Mouse (Mus musculus) hindbrain, embryonic 13.5 days (tissue): ENCODE data around the gene Ssr4. TPM values are rescaled to one million over a fixed set of nuclear protein-coding genes. Genes with fewer than 3 reads are reported as not detected.
"Not testable (repeated sequence)": the region's sequence is repeated elsewhere in the genome, so short reads cannot be mapped to it uniquely, and the experiment has no call there.

Experiments
- ATAC-seq: fragments of 200-750 bp; cut with Nextera tagmentation; 2 replicates; pipeline ENCODE4 v1.8.0; 2017; ENCODE audit warnings: moderate TSS enrichment; ENCODE audit not compliant: low FRiP score
- H3K27ac ChIP-seq: fragments of 300-500 bp; sonication (generic); 2 replicates; pipeline ENCODE4 v1.5.1; 2015; ENCODE audit warnings: inconsistent platforms, mild to moderate bottlenecking, moderate library complexity
- H3K27me3 ChIP-seq: fragments of 300-500 bp; sonication (generic); 2 replicates; pipeline ENCODE4 v1.6.1; 2015; ENCODE audit warnings: mild to moderate bottlenecking, inconsistent platforms
- H3K36me3 ChIP-seq: fragments of 300-500 bp; sonication (generic); 2 replicates; pipeline ENCODE4 v1.6.1; 2015; ENCODE audit warnings: mild to moderate bottlenecking, inconsistent platforms
- H3K4me1 ChIP-seq: fragments of 300-500 bp; sonication (generic); replicated peaks from 2 replicates; pipeline ENCODE4 v1.6.1; 2015; ENCODE audit warnings: inconsistent platforms
- H3K4me2 ChIP-seq: fragments of 300-500 bp; sonication (generic); 2 replicates; pipeline ENCODE4 v1.6.1; 2015; ENCODE audit warnings: inconsistent platforms, mild to moderate bottlenecking, moderate library complexity
- H3K4me3 ChIP-seq: fragments of 300-500 bp; sonication (generic); 2 replicates; pipeline ENCODE4 v1.5.1; 2015; ENCODE audit warnings: mild to moderate bottlenecking, inconsistent platforms
- H3K9ac ChIP-seq: fragments of 300-500 bp; sonication (generic); 2 replicates; pipeline ENCODE4 v1.6.1; 2015; ENCODE audit warnings: mild to moderate bottlenecking, inconsistent platforms
- H3K9me3 ChIP-seq: fragments of 300-500 bp; sonication (generic); 2 replicates; pipeline ENCODE4 v1.6.1; 2016; ENCODE audit warnings: inconsistent platforms
- whole genome bisulfite sequencing: fragments of 180-500 bp; shearing (Covaris S2); methylation state at CpG from one replicate; pipeline ENCODE4 v1.1.7; 2015; 5-methylcytosine and 5-hydroxymethylcytosine counted together
- polyA plus RNA-seq: library from polyadenylated mRNA; unstranded; fragments of >200 nt; fragmentation: Nextera tagmentation; extraction: Ambion mirVana; gene quantifications from 2 replicates; pipeline ENCODE4 v1.2.1, GENCODE M21; 2015

The Ssr4 gene
- polyA plus RNA-seq = 147 and 149 TPM in 2 replicates

DNA sequence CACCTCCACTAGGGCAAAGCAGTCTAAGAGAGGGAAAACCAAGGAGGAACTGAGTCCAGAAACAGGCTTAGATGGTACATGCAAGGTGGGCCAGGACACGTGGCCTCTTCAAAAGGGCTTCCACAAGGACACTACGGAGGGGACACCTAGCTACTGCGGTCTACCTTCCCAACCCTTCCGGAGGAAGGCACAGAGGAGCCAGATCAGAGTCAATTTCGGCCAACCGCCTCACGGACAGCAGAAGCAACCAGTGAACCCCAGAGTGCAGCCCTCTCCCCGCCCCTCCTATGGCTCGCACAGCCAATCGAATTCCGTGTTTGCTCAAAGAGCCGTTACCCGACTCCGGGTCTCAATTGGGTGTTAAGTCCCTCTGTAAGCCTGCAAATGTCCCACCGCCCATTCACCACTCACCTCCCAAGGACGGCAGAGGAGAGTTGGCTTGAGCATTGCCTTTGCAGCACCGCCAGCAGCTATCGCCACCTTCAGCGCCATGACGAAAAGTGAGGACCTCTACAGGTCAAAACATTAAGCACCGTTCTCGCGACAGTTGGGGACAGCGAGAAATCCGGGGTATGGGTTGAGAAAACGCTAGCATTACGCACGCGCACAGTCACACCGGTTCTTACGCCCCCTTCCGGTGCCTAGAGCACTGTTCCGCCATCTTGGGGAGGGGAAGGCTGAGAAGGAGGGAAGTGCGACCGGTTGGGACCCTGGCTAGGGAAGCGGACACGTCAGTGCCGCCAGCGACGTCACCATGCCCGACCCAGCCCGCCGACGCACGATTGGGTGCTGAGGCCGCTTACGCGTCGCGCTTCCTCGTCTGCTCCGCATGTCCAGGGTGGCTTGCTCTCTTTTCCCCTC, at the start of gene Ssr4, which contains the start of gene Idh3g:
TSS of gene Ssr4 (plus strand) at position 665 of the 861 bp plus-strand sequence.
TSS of gene Idh3g (minus strand) at position 534 of the 861 bp plus-strand sequence.
- Histone ChIP-seq H3K4me1 (peaks cover 31% of the 10 kb centered on the region), H3K36me3 (peaks cover 19% of the 10 kb centered on the region)
- 15% methylated on average over 52 of the region's 52 CpGs for WGBS

DNA sequence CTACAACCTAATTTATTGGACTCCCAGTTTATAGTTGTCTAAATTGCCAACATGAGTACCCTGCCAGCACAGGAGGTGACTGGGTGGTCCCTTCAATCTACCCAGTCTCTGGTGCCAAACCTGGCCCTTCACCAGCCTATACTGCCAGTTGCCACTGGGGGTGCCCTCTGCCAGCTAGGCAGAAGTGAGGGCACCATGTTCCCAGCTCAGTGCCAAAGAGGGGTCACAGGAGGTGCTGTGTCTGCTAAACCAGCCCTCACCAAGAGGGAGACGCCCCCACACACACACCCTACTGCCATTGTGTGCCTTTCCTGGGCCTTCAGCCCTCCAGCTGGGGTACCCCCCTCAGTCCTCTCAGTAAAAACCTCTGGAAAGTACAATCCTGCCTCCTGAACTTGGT, 48.7 kb upstream of the Ssr4 start:
- Histone ChIP-seq H3K36me3 (no peaks in the 10 kb centered on the region; the same call in 1 of the 2 replicates), H3K9ac (no peak overlapping the region), H3K4me1 (no peaks in the 10 kb centered on the region), H3K4me3 (no peak overlapping the region), H3K27ac (no peak overlapping the region), H3K27me3 (no peaks in the 10 kb centered on the region), H3K4me2 (no peak overlapping the region), H3K9me3 (no peaks in the 10 kb centered on the region)
- 69% methylated on average over 1 of the region's 1 CpGs for WGBS
- no peak for ATAC-seq

More for the DNA sequence above, at the start of gene Ssr4, which contains the start of gene Idh3g:
- Histone ChIP-seq H3K27ac (peak within 1 kb of the TSS; percentile 89), H3K4me2 (peak within 1 kb of the TSS; percentile 67), H3K9me3 (no peaks in the 10 kb centered on the region), H3K9ac (peak within 1 kb of the TSS; percentile 81), H3K27me3 (no peaks in the 10 kb centered on the region), H3K4me3 (peak within 1 kb of the TSS; percentile 55)
- peak; percentile 98 for ATAC-seq

DNA sequence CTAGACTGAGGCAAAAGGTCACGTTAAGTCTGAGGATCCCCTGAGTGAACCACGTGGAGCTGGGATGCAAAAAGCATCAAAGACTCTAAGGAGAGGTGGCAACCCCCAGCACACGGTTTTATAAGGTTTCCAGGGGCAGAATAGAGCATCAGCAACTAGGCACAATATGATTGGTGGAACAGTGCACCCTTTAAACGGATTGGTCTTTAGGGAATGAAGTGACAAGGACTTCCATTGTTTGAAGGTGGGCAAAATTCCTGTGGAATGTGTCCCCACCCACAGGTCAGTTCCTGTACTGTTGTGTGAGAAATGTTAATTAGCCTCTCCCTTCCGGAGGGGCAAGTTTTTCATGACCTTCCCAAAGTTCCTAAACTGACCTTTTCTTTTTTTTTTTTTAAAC, 47.7 kb upstream of the Ssr4 start:
- no peak overlapping the region for H3K4me3 ChIP-seq
- H3K9ac ChIP-seq = no peak overlapping the region
- no peaks in the 10 kb centered on the region for H3K4me1 ChIP-seq
- no peaks in the 10 kb centered on the region for H3K27me3 ChIP-seq
- no peaks in the 10 kb centered on the region; the same call in 1 of the 2 replicates for H3K36me3 ChIP-seq
- H3K27ac ChIP-seq = no peak overlapping the region
- H3K4me2 ChIP-seq = no peak overlapping the region
- ATAC-seq = no peak
- 68% methylated on average over 5 of the region's 5 CpGs for WGBS
- H3K9me3 ChIP-seq = no peaks in the 10 kb centered on the region

DNA sequence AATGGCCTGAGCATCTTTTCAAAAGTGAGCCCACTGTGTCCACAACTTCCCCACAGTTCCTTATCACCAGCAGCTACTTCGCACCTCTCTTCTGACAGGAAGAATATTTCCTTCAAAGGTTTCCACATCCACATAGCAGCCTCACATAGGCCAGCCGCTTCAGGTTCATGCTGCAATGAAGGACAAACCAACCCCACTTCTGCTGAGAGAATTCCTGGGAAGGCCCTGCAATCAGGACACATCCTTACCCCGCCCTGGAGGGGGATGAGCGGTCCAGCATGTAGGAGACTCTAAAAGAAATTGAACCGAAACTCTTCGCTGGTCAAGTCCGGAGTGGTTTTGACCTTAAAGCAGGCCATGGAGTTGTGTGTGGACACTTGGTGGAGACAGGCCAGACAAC, 47.0 kb upstream of the Ssr4 start:
- not testable (repeated sequence) for H3K4me3 ChIP-seq, H3K36me3 ChIP-seq, H3K27me3 ChIP-seq, H3K9ac ChIP-seq, ATAC-seq, H3K9me3 ChIP-seq, H3K27ac ChIP-seq, H3K4me2 ChIP-seq, H3K4me1 ChIP-seq
- WGBS = 95% methylated on average over 7 of the region's 7 CpGs

DNA sequence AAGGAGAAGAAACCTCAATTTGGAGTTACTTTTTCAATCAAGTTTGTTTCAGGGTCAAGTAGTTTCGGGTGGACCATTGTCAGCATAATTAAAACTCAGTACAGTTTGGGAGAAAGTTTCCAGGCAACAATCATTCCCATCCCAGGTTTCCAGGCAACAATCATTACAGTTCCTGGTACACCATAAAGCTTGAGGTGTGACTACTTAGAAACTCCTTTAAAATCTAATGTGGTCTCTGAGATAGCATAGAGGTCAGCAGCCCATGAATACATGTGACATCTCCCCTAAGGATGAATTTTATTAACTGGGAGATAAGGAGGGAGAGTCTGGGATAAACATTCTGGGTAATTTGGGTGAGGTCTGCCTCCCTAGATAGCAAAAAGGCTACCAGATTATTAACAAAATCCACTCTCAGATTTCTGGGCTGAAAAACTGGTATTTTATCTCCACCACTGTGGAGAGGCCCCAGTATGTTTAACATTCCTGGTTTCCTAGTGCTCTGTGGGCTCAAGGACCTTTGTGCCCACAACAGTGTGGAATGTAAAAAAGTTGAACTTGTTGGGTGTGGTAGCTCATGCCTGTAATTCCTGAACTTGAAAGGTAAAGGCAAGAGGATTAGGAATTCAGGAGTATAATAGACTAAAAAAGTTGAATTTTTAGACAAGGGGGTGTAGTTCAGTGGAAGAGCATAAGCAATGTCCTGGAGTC, 41.9 kb upstream of the Ssr4 start:
- no peaks in the 10 kb centered on the region for H3K27me3 ChIP-seq

DNA sequence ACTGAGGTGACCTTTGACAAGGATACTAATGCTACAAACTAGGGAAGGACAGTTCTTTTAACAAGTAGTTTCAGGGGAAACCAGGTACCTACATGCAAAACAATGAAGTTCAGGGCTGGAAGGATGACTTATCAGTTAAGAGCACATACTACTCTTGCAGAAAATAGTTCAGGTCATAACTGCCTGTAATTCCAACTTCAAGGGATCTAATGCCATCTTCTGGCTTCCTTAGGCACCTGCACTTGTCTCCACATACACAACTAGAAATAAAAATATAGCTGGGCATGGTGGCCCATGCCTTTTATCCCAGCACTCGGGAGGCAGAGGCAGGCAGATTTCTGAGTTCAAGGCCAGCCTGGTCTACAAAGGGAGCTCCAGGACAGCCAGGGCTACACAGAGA, 37.9 kb upstream of the Ssr4 start:
- H3K4me2 ChIP-seq = no peak overlapping the region
- H3K4me1 ChIP-seq = no peaks in the 10 kb centered on the region
- 82% methylated on average over 1 of the region's 1 CpGs for WGBS
- H3K27ac ChIP-seq = no peak overlapping the region
- H3K9ac ChIP-seq = no peak overlapping the region
- no peaks in the 10 kb centered on the region for H3K27me3 ChIP-seq
- no peaks in the 10 kb centered on the region for H3K9me3 ChIP-seq
- H3K36me3 ChIP-seq = no peaks in the 10 kb centered on the region
- no peak overlapping the region for H3K4me3 ChIP-seq
- no peak for ATAC-seq

More for the DNA sequence above, 41.9 kb upstream of the Ssr4 start:
- Histone ChIP-seq H3K4me2 (no peak overlapping the region), H3K4me3 (no peak overlapping the region), H3K9me3 (no peaks in the 10 kb centered on the region), H3K27ac (no peak overlapping the region), H3K9ac (no peak overlapping the region), H3K36me3 (no peaks in the 10 kb centered on the region), H3K4me1 (no peaks in the 10 kb centered on the region)
- ATAC-seq = no peak
- WGBS = 89% methylated on average over 1 of the region's 1 CpGs

DNA sequence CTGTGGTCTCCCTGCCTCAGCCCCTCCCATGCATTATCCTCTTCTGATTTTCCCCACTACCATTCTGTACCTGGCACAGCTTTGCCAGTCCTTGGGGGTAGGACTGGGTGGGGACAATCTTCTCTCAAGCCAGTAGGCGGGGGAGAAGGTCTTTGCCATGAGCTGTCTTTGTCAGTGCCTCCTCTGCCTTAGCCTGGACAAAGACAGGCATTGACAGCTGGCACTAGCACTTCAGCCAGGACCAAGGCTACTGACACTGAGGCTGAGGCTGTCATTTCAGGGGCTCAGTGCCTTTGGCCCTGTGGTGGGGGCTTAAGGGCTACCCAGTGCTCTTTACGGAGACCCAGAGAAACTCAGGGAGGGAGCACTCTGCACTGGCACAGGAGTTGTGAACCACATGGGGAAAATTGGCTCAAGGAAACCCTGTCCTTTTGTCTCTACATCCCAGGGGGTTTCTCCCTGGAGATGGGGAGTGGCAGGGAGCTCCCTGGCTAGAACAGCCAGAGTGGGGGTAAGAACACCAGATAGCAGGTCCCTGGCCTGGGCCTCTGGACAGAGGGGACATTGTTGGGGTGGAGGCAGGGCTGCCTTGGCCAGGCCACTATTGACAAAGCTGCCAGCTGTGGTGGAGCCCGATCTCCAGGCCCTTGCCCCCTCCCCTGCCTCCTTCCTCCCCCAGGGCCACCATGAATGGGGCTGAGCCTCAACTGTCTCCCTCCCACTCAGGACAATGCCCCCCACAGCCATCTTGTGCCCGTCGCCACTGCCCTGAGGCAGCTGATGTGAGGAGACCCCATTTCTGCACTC, 30.3 kb upstream of the Ssr4 start, which contains the start of gene Plxnb3:
TSS of gene Plxnb3 (plus strand) at position 757 of the 807 bp plus-strand sequence.
- 73% methylated on average over 5 of the region's 5 CpGs for WGBS
- Histone ChIP-seq H3K4me1 (no peaks in the 10 kb centered on the region), H3K4me2 (no peak within 1 kb of the TSS), H3K9ac (no peak within 1 kb of the TSS), H3K27ac (no peak within 1 kb of the TSS), H3K9me3 (no peaks in the 10 kb centered on the region), H3K4me3 (no peak within 1 kb of the TSS), H3K27me3 (no peaks in the 10 kb centered on the region), H3K36me3 (no peaks in the 10 kb centered on the region)
- no peak for ATAC-seq

DNA sequence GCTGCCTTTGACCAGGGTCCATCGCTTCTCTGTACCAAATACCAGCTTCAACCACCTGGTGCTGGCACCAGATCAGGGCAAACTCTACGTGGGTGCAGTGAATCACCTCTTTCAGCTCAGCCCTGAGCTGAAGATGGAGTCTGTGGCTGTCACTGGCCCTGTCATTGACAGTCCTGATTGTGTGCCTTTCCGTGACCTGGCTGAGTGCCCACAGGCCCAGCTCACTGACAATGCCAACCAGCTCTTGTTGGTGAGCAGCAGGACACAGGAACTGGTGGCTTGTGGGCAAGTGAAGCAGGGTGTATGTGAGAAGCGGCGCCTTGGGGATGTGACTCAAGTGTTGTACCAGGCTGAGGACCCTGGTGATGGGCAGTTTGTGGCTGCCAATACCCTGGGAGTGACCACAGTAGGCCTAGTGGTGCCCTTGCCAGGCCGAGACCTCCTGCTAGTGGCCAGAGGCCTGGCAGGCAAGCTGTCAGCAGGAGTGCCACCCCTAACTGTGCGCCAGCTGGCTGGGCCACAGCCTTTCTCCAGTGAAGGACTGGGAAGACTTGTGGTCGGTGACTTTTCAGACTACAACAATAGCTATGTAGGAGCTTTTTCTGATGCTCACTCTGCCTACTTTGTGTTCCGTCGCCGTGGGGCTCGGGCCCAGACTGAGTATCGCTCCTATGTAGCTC, 28.1 kb upstream of the Ssr4 start:
- ATAC-seq = no peak
- Histone ChIP-seq H3K27ac (no peak overlapping the region), H3K9ac (no peak overlapping the region), H3K4me1 (no peaks in the 10 kb centered on the region), H3K4me2 (no peak overlapping the region), H3K9me3 (no peaks in the 10 kb centered on the region), H3K4me3 (no peak overlapping the region), H3K36me3 (no peaks in the 10 kb centered on the region), H3K27me3 (no peaks in the 10 kb centered on the region)
- 81% methylated on average over 13 of the region's 13 CpGs for WGBS

DNA sequence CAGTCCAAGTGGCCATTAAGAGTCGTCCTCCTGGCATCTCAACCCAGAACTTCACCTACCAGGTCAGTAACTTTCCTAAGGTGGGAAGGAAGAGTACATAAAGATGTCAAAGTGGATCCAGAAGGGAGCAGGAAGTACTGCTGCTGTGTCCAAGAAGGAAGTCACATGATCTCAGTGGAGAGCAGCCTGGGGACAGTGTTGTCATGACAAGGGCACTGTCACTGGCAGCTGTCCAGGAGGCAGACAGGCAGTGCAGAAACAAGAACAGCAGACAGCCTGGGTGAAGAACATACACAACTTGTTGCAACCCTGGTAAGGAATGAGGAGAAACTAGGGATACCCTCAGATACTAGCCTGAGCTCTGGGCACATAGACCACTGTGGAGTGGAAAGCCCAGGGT, 21.5 kb upstream of the Ssr4 start:
- Histone ChIP-seq H3K27ac (no peak overlapping the region), H3K9ac (no peak overlapping the region), H3K4me1 (no peaks in the 10 kb centered on the region), H3K4me3 (no peak overlapping the region), H3K4me2 (no peak overlapping the region), H3K9me3 (no peaks in the 10 kb centered on the region), H3K27me3 (no peaks in the 10 kb centered on the region), H3K36me3 (no peaks in the 10 kb centered on the region)
- WGBS = 75% methylated on average over 1 of the region's 1 CpGs
- ATAC-seq = no peak

DNA sequence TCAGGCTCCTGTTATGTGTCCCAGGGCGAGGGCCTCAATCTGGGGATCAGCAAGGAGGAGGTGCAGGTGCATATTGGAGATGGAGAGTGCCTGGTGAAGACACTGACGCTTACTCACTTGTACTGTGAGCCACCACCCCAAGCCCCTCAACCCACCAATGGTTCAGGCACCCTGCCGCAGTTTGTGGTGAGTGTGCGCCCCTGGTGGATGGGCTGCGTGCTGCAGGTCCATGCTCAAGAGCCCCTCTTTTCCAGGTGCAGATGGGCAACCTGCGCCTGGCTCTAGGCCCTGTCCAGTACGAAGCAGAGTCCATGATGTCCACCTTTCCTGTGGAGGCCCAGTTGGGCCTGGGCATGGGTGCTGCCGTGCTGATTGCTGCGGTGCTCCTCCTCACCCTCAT, 19.6 kb upstream of the Ssr4 start:
- Histone ChIP-seq H3K4me1 (no peaks in the 10 kb centered on the region), H3K27ac (no peak overlapping the region), H3K27me3 (no peaks in the 10 kb centered on the region), H3K9ac (no peak overlapping the region), H3K4me3 (no peak overlapping the region), H3K4me2 (no peak overlapping the region), H3K9me3 (no peaks in the 10 kb centered on the region), H3K36me3 (no peaks in the 10 kb centered on the region)
- 52% methylated on average over 9 of the region's 9 CpGs for WGBS
- ATAC-seq = no peak

DNA sequence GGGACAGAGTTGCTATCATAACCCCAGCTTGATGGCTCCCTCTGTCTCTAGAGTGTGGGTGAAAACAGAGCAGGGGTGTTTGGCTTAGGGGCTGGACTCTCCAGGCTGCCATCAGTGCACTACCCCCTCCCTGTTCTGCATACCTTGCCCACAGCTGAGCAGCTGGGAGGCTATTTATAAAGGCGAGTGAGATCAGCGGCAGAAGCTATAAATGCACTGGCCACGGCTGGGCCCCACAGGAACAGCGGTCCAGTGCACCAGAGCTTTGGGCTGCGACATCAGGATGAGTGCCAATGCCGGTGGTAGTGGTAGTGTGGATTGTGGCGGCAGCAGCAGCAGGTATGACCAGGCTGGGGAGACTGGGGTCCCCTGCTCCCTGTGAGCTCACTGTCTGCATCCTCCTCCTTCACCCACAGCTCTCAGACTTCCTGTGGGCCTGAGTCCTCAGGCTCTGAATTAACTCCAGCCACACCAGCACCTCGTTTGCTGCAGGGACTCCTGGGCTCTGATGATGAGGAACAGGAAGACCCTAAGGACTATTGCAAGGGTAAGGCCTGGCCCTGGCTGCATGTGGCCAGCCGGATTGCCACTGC, 12.6 kb upstream of the Ssr4 start, which contains the start of gene Srpk3:
TSS of gene Srpk3 (plus strand) at position 238 of the 593 bp plus-strand sequence.
- Histone ChIP-seq H3K27me3 (no peaks in the 10 kb centered on the region), H3K4me2 (no peak within 1 kb of the TSS), H3K4me3 (no peak within 1 kb of the TSS), H3K36me3 (peaks cover 27% of the 10 kb centered on the region), H3K9ac (no peak within 1 kb of the TSS), H3K27ac (peak within 1 kb of the TSS; percentile 18; the same call in 1 of the 2 replicates), H3K9me3 (no peaks in the 10 kb centered on the region), H3K4me1 (0 out of 2 replicates have a peak, but pooled peaks cover 3% of the 10 kb centered on the region)
- WGBS = 60% methylated on average over 7 of the region's 9 CpGs
- peak; percentile 29; the same call in 1 of the 2 replicates for ATAC-seq
